Mouse (Mus musculus) spleen, adult 12 weeks (tissue): ENCODE data around the gene Slc41a2.

Experiments used
- DNase-seq: peaks from one replicate; pipeline ENCODE4 v3.0.0; 2022; ENCODE audit warnings: low spot score

Slc41a2 gene

GRCm38 (mm10) chr10:83183634-83184479 is 153.8 kb downstream of the Slc41a2 start:
- DNase-seq, result no peak

- DNase-seq, result no peak
Observed at GRCm38 (mm10) chr10:83182573-83182960, 155.1 kb downstream of the Slc41a2 start.

GRCm38 (mm10) chr10:83181831-83182572 is 155.7 kb downstream of the Slc41a2 start:
- DNase-seq, result no peak
